Mouse (Mus musculus) cortical plate, adult 2 months (tissue): ENCODE data around the gene Cldn9.

Experiments
- CTCF ChIP-seq: fragments of 200-500 bp; IDR thresholded peaks from 2 replicates; pipeline ENCODE4 v1.5.1; 2011; ENCODE audit warnings: mild to moderate bottlenecking, control low read depth, low read length; ENCODE audit not compliant: insufficient read depth; ENCODE audit errors: extremely low read depth
- POLR2A ChIP-seq: fragments of 200-500 bp; IDR thresholded peaks from 2 replicates; pipeline ENCODE4 v1.6.1; 2011; ENCODE audit warnings: mild to moderate bottlenecking, low read length, control low read depth; ENCODE audit not compliant: insufficient read depth; ENCODE audit errors: extremely low read depth

- TF ChIP-seq POLR2A, result no peak
- TF ChIP-seq CTCF, result no peak
Observed at GRCm38 (mm10) chr17:23658450-23658849, 25.4 kb downstream of the Cldn9 start.
